Mouse (Mus musculus): ENCODE data around the gene Hypk.

GRCm38 (mm10) chr2:121450093-121450492, 3.0 kb upstream of the Hypk start:
- no peak for TF ChIP-seq CTCF (IDR thresholded peaks at IDR 0.05; ENCODE audit: borderline replicate concordance, control insufficient read depth, extremely low read depth, insufficient read depth, low read length, poor library complexity)
- no peak for TF ChIP-seq POLR2A (IDR thresholded peaks at IDR 0.05; ENCODE audit: control insufficient read depth, extremely low read depth, insufficient read depth, low read length, poor library complexity)

All from thymus, adult 2 months (tissue).